In genomic region chr12:68148066-68148465, GRCm38 (mm10) we compare ENCODE assay signal across 18 mouse cellular contexts.
A peak's percentile ranks its signal among the peaks of the same experiment; 100 is the strongest.
DNase-seq lines count a peak whose midpoint lies in the region; ATAC-seq lines count a peak whose summit lies in the region.
"Had no signal": no experiment of that assay in that cellular context is flagged by ENCODE, and none has a peak within 500 bp of the region (broad histone marks: within the 10 kb centered on the region; RNA-seq: fewer than 3 reads in every experiment).

No protein-coding gene starts in this region.

- H3K9ac ChIP-seq in embryonic facial prominence, embryonic 14.5 days (ENCODE audit: low read depth, low read length) = no peak overlapping the region
- H3K9ac ChIP-seq: embryonic facial prominence, embryonic 13.5 days; forebrain, embryonic 13.5 days; intestine, embryonic 15.5 days; liver, postnatal 0 days; neural tube, embryonic 13.5 days had no signal

- H3K36me3 ChIP-seq in embryonic facial prominence, embryonic 14.5 days (ENCODE audit: control insufficient read depth, insufficient read depth, low read length) = no peaks in the 10 kb centered on the region
- H3K36me3 ChIP-seq in embryonic facial prominence, embryonic 10.5 days (replicated peaks) = no peaks in the 10 kb centered on the region
- H3K36me3 ChIP-seq: embryonic facial prominence, embryonic 13.5 days; G1E; heart, embryonic 10.5 days; intestine, embryonic 15.5 days; neural tube, embryonic 13.5 days had no signal

- WGBS in embryonic facial prominence, embryonic 14.5 days = 43% methylated on average over 4 of the region's 4 CpGs
- 38% methylated on average over 4 of the region's 4 CpGs for WGBS in embryonic facial prominence, embryonic 10.5 days

- no peak overlapping the region for H3K27ac ChIP-seq in embryonic facial prominence, embryonic 14.5 days (replicated peaks; ENCODE audit: low read depth, low read length)
- H3K27ac ChIP-seq in embryonic facial prominence, embryonic 10.5 days (replicated peaks) = no peak overlapping the region
- H3K27ac ChIP-seq: embryonic facial prominence, embryonic 13.5 days; forebrain, embryonic 13.5 days; heart, embryonic 10.5 days; intestine, embryonic 15.5 days; macrophage; neural tube, embryonic 13.5 days had no signal

- no peaks in the 10 kb centered on the region for H3K4me1 ChIP-seq in embryonic facial prominence, embryonic 14.5 days (ENCODE audit: control insufficient read depth, insufficient read depth, low read length)
- no peaks in the 10 kb centered on the region for H3K4me1 ChIP-seq in embryonic facial prominence, embryonic 10.5 days
- H3K4me1 ChIP-seq: embryonic facial prominence, embryonic 13.5 days; forebrain, embryonic 13.5 days; heart, embryonic 10.5 days; intestine, embryonic 15.5 days; neural tube, embryonic 13.5 days had no signal

- no peaks in the 10 kb centered on the region for H3K27me3 ChIP-seq in embryonic facial prominence, embryonic 14.5 days (replicated peaks; ENCODE audit: control insufficient read depth, insufficient read depth, low read length)
- H3K27me3 ChIP-seq in embryonic facial prominence, embryonic 10.5 days (replicated peaks; ENCODE audit: low read depth, poor library complexity, severe bottlenecking) = no peaks in the 10 kb centered on the region
- H3K27me3 ChIP-seq: embryonic facial prominence, embryonic 13.5 days; forebrain, embryonic 13.5 days; intestine, embryonic 15.5 days; neural tube, embryonic 13.5 days had no signal

- peak; percentile 17 for DNase-seq in embryonic facial prominence, embryonic 14.5 days (ENCODE audit: low spot score)
- no peak for DNase-seq in embryonic facial prominence, embryonic 10.5 days (ENCODE audit: low spot score)
- peak; percentile 14 for DNase-seq in kidney, postnatal 10 days
- DNase-seq in kidney, adult 18-20 months = no peak
- peak; percentile 28 to 31 for DNase-seq in right cerebral cortex, postnatal 10 days (ENCODE audit: low spot score in 2 of 2)
- no peak for DNase-seq in right cerebral cortex, adult 18-20 months
- no peak for DNase-seq in MN1 (ENCODE audit: low spot score)
- DNase-seq in adrenal gland, adult 2 months = no peak
- DNase-seq: cerebellum, adult 8-10 months; gastrocnemius, postnatal 10 days; liver, postnatal 0 days had no signal

- H3K4me2 ChIP-seq in embryonic facial prominence, embryonic 14.5 days (ENCODE audit: low read depth, low read length) = no peak overlapping the region
- H3K4me2 ChIP-seq: embryonic facial prominence, embryonic 13.5 days; forebrain, embryonic 13.5 days; intestine, embryonic 15.5 days; neural tube, embryonic 13.5 days had no signal

- no peak overlapping the region for H3K4me3 ChIP-seq in embryonic facial prominence, embryonic 14.5 days (ENCODE audit: low read depth, low read length)
- H3K4me3 ChIP-seq in embryonic facial prominence, embryonic 10.5 days = no peak overlapping the region
- H3K4me3 ChIP-seq: embryonic facial prominence, embryonic 13.5 days; forebrain, embryonic 13.5 days; heart, embryonic 10.5 days; intestine, embryonic 15.5 days; neural tube, embryonic 13.5 days had no signal

- no peak for ATAC-seq in embryonic facial prominence, embryonic 14.5 days (ENCODE audit: low read depth)
- ATAC-seq: forebrain, embryonic 13.5 days; intestine, embryonic 15.5 days; liver, postnatal 0 days had no signal

- no peaks in the 10 kb centered on the region for H3K9me3 ChIP-seq in embryonic facial prominence, embryonic 14.5 days (ENCODE audit: control insufficient read depth, low read length)
- no peaks in the 10 kb centered on the region for H3K9me3 ChIP-seq in embryonic facial prominence, embryonic 10.5 days
- H3K9me3 ChIP-seq: embryonic facial prominence, embryonic 13.5 days; forebrain, embryonic 13.5 days; heart, embryonic 10.5 days; intestine, embryonic 15.5 days; neural tube, embryonic 13.5 days had no signal

Comparison
In these comparisons a context has a peak if more than half of its experiments do, and no peak if none do; other contexts are left out.
1. DNase-seq: peak in embryonic facial prominence, embryonic 14.5 days (single experiment), kidney, postnatal 10 days (single experiment) and right cerebral cortex, postnatal 10 days (2 of 2); none in embryonic facial prominence, embryonic 10.5 days (single experiment), kidney, adult 18-20 months (single experiment), right cerebral cortex, adult 18-20 months (single experiment), MN1 (single experiment) and adrenal gland, adult 2 months (single experiment).